Mouse (Mus musculus) brain, embryonic 14.5 days (tissue): ENCODE results near the gene Batf3.

ENCODE experiments used
- CTCF ChIP-seq: fragments of 200-500 bp; IDR thresholded peaks from 2 replicates; pipeline ENCODE4 v1.5.1; 2012; ENCODE audit warnings: inconsistent platforms, mild to moderate bottlenecking, moderate library complexity, borderline replicate concordance; ENCODE audit not compliant: insufficient read depth, insufficient read length; ENCODE audit errors: extremely low read depth
- POLR2A ChIP-seq: fragments of 200-500 bp; IDR thresholded peaks from 2 replicates; pipeline ENCODE4 v1.6.1; 2012; ENCODE audit warnings: mild to moderate bottlenecking, inconsistent platforms, borderline replicate concordance; ENCODE audit not compliant: poor library complexity, insufficient read depth, insufficient read length, severe bottlenecking; ENCODE audit errors: extremely low read depth

GRCm38 (mm10) chr1:191054870-191055532, 42.6 kb upstream of the Batf3 start:
- TF ChIP-seq CTCF (peak; percentile 6; the same call in 1 of the 2 replicates), POLR2A (no peak)
